Mouse (Mus musculus) liver, embryonic 16.5 days (tissue): ENCODE measurements around the gene Gbx1. TPM values are rescaled to one million over a fixed set of nuclear protein-coding genes. Genes with fewer than 3 reads are reported as not detected.
A peak's percentile ranks its signal among the peaks of the same experiment; 100 is the strongest.

Experiments used
- ATAC-seq: fragments of 200-750 bp; cut with Nextera tagmentation; 2 replicates; pipeline ENCODE4 v1.8.0; 2017; ENCODE audit warnings: low read depth, mild to moderate bottlenecking, moderate number of reproducible peaks, moderate library complexity
- H3K27ac ChIP-seq: fragments of 300-500 bp; sonication (generic); 2 replicates; pipeline ENCODE4 v1.5.1; 2014; ENCODE audit warnings: mild to moderate bottlenecking, low read length
- H3K27me3 ChIP-seq: fragments of 300-500 bp; sonication (generic); 2 replicates; pipeline ENCODE4 v1.6.1; 2014; ENCODE audit warnings: low read depth, low read length, mixed read lengths; ENCODE audit not compliant: control insufficient read depth, insufficient read depth
- H3K36me3 ChIP-seq: fragments of 300-500 bp; sonication (generic); 2 replicates; pipeline ENCODE4 v1.6.1; 2014; ENCODE audit warnings: mild to moderate bottlenecking; ENCODE audit not compliant: control insufficient read depth, insufficient read depth
- H3K4me1 ChIP-seq: fragments of 300-500 bp; sonication (generic); 2 replicates; pipeline ENCODE4 v1.6.1; 2014; ENCODE audit warnings: low read depth, low read length, mixed read lengths; ENCODE audit not compliant: control insufficient read depth
- H3K4me2 ChIP-seq: fragments of 300-500 bp; sonication (generic); 2 replicates; pipeline ENCODE4 v1.6.1; 2014; ENCODE audit warnings: low read depth, low read length, mixed read lengths
- H3K4me3 ChIP-seq: fragments of 300-500 bp; sonication (generic); 2 replicates; pipeline ENCODE4 v1.5.1; 2014; ENCODE audit warnings: low read depth, mild to moderate bottlenecking, low read length
- H3K9ac ChIP-seq: fragments of 300-500 bp; sonication (generic); 2 replicates; pipeline ENCODE4 v1.6.1; 2014; ENCODE audit warnings: low read depth, low read length
- H3K9me3 ChIP-seq: fragments of 300-500 bp; sonication (generic); replicated peaks from 2 replicates; pipeline ENCODE4 v1.6.1; 2016; ENCODE audit warnings: low read length; ENCODE audit not compliant: control insufficient read depth
- WGBS: fragments of 180-500 bp; shearing (Covaris S2); extraction: QIAGEN DNeasy Blood & Tissue Kit; methylation state at CpG from one replicate; pipeline ENCODE4 v1.1.7; 2014; ENCODE audit not compliant: insufficient replicate concordance; 5-methylcytosine and 5-hydroxymethylcytosine counted together
- polyA plus RNA-seq: library from polyadenylated mRNA; unstranded; fragments of >200 nt; fragmentation: Nextera tagmentation; extraction: Ambion mirVana; gene quantifications from 2 replicates; pipeline ENCODE4 v1.2.1, GENCODE M21; 2015

The Gbx1 gene
- polyA plus RNA-seq, 1 experiment from 2014 or later = not detected

GRCm38 (mm10) chr5:24492546-24493285 lies 34.3 kb downstream of the Gbx1 start:
- Histone ChIP-seq H3K4me3 (no peak overlapping the region), H3K4me2 (no peak overlapping the region), H3K27me3 (no peaks in the 10 kb centered on the region), H3K4me1 (no peaks in the 10 kb centered on the region), H3K36me3 (peaks cover 17% of the 10 kb centered on the region), H3K27ac (no peak overlapping the region), H3K9me3 (no peaks in the 10 kb centered on the region), H3K9ac (no peak overlapping the region)
- ATAC-seq = no peak
- WGBS = 82% methylated on average over 16 of the region's 16 CpGs

DNA sequence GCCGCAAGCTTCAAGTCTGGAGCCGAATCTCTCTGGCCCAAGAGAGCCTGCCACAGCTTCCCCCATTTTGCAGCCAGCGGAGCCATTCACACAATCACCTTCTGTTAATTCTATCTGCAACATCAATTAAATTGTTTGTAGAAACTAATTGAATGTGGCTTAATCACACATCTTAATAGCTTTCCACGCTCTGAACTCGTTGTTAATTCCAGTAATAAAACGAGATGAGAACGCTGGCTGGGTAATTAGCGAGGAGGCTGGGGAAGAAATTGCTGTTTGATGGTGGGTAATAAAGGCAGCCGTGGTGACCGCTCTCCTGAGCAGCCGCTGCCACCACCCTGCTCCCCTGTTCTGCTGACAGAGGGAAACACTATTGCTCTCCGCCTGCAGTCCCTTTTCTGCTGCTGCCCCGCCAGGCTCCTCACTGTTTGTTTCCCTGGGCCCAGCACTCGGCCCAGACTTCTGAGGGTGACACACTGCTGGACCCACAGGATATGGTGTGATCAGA lies 36.5 kb downstream of the Gbx1 start:
- no peak overlapping the region for H3K27ac ChIP-seq
- 83% methylated on average over 14 of the region's 14 CpGs for WGBS
- no peaks in the 10 kb centered on the region for H3K27me3 ChIP-seq
- peaks cover 17% of the 10 kb centered on the region for H3K36me3 ChIP-seq
- no peak overlapping the region for H3K9ac ChIP-seq
- no peak overlapping the region for H3K4me2 ChIP-seq
- no peaks in the 10 kb centered on the region for H3K4me1 ChIP-seq
- no peak for ATAC-seq
- H3K4me3 ChIP-seq = no peak overlapping the region
- no peaks in the 10 kb centered on the region for H3K9me3 ChIP-seq

DNA sequence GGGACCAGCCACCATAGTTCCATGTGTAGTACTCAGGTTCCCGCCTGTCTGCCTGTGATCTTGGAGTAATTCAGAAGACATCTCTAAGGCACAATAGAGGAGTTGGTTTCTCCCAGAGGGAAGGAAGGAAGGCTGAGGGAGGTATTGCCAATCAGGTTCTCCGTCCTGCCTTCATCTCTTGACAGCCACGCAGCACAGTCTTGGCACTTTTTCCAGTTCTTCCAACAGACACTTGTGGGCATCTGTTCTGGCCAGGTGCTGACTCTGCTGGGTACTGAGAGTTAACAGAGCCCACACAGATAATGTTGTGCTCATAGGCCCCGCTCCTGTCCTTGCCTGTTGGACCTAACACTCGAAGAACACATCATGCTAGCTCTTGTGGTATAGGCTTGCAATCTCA lies 40.3 kb downstream of the Gbx1 start:
- 80% methylated on average over 5 of the region's 5 CpGs for WGBS
- Histone ChIP-seq H3K9ac (no peak overlapping the region), H3K27ac (no peak overlapping the region), H3K4me3 (no peak overlapping the region), H3K27me3 (no peaks in the 10 kb centered on the region), H3K4me1 (no peaks in the 10 kb centered on the region; the same call in 1 of the 2 replicates), H3K9me3 (no peaks in the 10 kb centered on the region), H3K36me3 (peaks cover 10% of the 10 kb centered on the region), H3K4me2 (no peak overlapping the region)
- ATAC-seq = no peak

DNA sequence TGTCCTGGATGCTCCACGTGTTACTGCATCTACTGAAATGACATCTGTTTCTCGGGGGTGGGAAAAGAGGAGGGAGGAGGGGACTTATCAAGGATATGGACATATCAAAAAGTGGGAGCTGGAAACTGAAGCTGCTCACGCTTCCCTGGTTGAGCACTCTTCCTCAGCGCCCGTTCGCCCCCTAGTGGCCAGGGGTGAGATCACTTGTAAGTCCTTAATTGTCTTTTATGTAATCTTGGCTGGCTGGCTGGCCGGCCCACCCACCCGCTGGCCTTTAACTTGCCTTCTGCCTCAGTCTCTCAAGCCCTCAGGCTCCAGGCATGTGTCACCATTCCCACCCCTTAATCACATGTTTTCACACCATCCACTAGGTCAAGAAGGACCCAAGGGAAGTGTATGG lies 40.9 kb downstream of the Gbx1 start:
- 5% methylated on average over 8 of the region's 8 CpGs for WGBS
- Histone ChIP-seq H3K9me3 (no peaks in the 10 kb centered on the region), H3K4me3 (no peak overlapping the region), H3K4me2 (no peak overlapping the region), H3K9ac (no peak overlapping the region), H3K4me1 (peaks cover 3% of the 10 kb centered on the region), H3K27me3 (no peaks in the 10 kb centered on the region), H3K27ac (no peak overlapping the region), H3K36me3 (peaks cover 8% of the 10 kb centered on the region)
- no peak for ATAC-seq

DNA sequence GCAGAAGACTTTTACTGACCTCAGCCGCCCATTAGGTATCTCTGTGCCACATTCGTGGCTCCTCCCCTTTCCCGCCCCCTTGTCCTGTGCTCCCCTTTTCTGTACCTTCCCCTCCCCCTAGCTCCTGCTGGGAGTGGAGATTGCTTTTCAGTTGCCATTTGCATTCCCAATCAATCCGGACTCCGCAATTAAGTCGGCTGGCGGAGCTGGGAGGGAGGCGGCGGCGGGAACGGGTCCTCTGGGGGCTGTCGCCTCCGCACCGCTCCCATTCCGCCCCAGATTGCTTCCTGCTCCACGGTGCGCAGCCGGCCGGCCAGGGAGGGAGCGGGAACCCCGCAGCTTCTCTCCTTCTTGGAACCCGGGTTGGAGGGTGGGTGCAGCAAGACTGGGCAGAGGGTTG lies 42.0 kb downstream of the Gbx1 start:
- no peak overlapping the region for H3K27ac ChIP-seq
- 76% methylated on average over 22 of the region's 22 CpGs for WGBS
- no peaks in the 10 kb centered on the region for H3K27me3 ChIP-seq
- peaks cover 3% of the 10 kb centered on the region for H3K4me1 ChIP-seq
- peak overlapping the region; percentile 27; the same call in 1 of the 2 replicates for H3K9ac ChIP-seq
- H3K4me2 ChIP-seq = peak overlapping the region; percentile 49
- H3K9me3 ChIP-seq = no peaks in the 10 kb centered on the region
- H3K36me3 ChIP-seq = peaks cover 9% of the 10 kb centered on the region
- ATAC-seq = no peak
- peak overlapping the region; percentile 38 for H3K4me3 ChIP-seq

- ATAC-seq = no peak; the same call in 1 of the 2 replicates
- WGBS = 47% methylated on average over 11 of the region's 11 CpGs
- peaks cover 3% of the 10 kb centered on the region for H3K4me1 ChIP-seq
- H3K9ac ChIP-seq = no peak overlapping the region
- no peak overlapping the region; the same call in 1 of the 2 replicates for H3K4me3 ChIP-seq
- H3K27me3 ChIP-seq = no peaks in the 10 kb centered on the region
- H3K4me2 ChIP-seq = 0 out of 2 replicates have a peak overlapping the region, but pooled peaks have one; percentile 5
- no peaks in the 10 kb centered on the region for H3K9me3 ChIP-seq
- H3K27ac ChIP-seq = peak overlapping the region; percentile 62
- peaks cover 12% of the 10 kb centered on the region for H3K36me3 ChIP-seq
These were observed 43.7 kb downstream of the Gbx1 start for GRCm38 (mm10) chr5:24483326-24483725.

DNA sequence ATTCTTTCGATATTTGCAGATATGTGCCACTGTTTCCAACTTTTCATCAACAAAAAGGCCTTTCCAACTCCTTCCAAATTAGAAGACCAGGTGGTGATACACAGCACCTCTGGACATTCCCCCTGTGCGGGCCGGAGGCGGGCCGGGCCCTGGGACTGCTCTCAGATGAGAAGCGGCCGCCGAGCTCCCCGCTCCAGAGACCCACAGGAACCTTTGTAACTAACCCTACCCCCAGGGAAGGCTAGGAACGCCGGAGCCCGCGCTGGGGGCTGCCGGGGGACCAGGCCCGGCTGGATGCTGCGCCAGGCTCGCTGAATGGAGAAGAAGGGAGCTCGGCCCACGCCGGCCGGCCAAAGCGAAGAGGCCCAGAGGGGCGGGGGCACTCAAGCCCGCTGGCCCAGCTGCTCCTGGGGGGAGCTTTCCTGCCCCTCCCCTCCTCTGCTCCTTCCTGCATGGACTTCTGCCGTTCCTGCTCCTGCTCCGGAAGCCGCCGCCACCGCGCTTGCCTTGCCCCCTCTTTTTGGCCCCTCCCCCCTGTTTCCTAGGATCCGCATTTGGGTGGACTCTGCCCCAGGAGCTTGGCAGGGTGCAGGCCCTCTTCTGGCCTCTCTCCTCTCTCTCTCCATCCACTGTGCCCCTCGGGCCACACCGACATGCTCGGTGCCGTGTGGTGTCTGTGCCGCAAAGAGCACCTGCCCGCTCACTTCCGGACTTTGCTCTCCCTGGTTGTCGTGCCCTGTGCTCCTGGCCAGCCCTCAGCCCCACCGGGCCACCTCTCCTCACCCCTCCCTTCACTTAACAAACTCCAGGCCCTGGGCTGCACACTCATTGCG lies 44.5 kb downstream of the Gbx1 start:
- 71% methylated on average over 41 of the region's 41 CpGs for WGBS
- peak overlapping the region; percentile 62 for H3K27ac ChIP-seq
- H3K4me1 ChIP-seq = peaks cover 3% of the 10 kb centered on the region
- H3K9ac ChIP-seq = no peak overlapping the region
- H3K9me3 ChIP-seq = no peaks in the 10 kb centered on the region
- peak overlapping the region; percentile 5; the same call in 1 of the 2 replicates for H3K4me2 ChIP-seq
- no peaks in the 10 kb centered on the region for H3K27me3 ChIP-seq
- H3K36me3 ChIP-seq = peaks cover 17% of the 10 kb centered on the region
- peak; percentile 68 for ATAC-seq
- H3K4me3 ChIP-seq = no peak overlapping the region; the same call in 1 of the 2 replicates

DNA sequence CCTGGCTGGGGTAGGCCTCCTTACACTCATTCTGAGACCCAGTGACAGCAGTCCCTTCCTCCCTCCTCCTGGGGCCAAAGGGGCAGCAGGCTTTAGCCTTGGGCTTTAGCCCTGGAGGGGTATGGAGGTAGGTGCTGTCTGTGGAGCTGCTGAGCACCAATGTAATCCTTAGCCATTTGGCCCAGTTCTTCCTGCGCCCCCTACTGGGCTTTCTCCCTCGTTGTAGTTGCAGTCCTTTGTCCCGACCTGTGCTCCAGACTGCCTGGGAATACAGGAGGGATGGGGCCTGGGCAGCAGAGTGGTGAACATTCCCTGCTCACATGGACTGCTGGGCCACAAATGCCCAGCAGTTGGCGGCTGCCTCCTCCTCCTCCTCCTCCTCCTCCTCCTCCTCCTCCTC lies 45.4 kb downstream of the Gbx1 start:
- H3K9ac ChIP-seq = no peak overlapping the region
- H3K9me3 ChIP-seq = no peaks in the 10 kb centered on the region
- H3K27ac ChIP-seq = no peak overlapping the region
- no peaks in the 10 kb centered on the region for H3K27me3 ChIP-seq
- no peak overlapping the region for H3K4me2 ChIP-seq
- H3K4me3 ChIP-seq = no peak overlapping the region
- H3K4me1 ChIP-seq = peaks cover 3% of the 10 kb centered on the region
- H3K36me3 ChIP-seq = peaks cover 17% of the 10 kb centered on the region
- WGBS = 30% methylated on average over 4 of the region's 4 CpGs
- no peak for ATAC-seq

DNA sequence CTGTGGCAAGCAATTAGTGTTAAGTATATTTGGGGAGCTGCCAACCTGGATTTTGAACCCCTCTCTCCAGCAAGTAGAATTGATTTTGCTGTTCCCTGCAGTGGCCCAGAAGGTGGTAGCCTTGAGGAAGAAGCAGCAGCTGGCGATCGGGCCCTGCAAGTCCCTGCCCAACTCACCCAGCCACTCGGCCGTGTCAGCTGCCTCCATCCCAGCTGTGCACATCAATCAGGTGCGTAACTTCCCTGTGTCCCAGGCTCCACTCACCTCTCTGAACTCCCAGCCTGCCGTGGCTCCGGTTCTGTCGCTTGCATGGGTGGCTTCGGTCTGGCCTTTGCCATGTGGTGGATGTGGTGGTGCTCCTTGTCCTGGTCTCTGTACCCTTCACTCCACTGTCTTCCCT lies 49.1 kb downstream of the Gbx1 start:
- Histone ChIP-seq H3K4me1 (peaks cover 16% of the 10 kb centered on the region), H3K9ac (no peak overlapping the region), H3K4me3 (no peak overlapping the region), H3K9me3 (no peaks in the 10 kb centered on the region), H3K27ac (no peak overlapping the region), H3K27me3 (peaks cover 26% of the 10 kb centered on the region), H3K36me3 (peaks cover 17% of the 10 kb centered on the region), H3K4me2 (no peak overlapping the region)
- ATAC-seq = no peak
- WGBS = 89% methylated on average over 9 of the region's 9 CpGs
